Mouse (Mus musculus) lung, postnatal 36 days (tissue): ENCODE measurements around the gene Armc6.
A peak's percentile ranks its signal among the peaks of the same experiment; 100 is the strongest.

ENCODE experiments used
- DNase-seq: peaks from one replicate; pipeline ENCODE4 v3.0.0; 2022; ENCODE audit warnings: mixed read lengths

Gene Armc6

GRCm38 (mm10) chr8:70227997-70228396 lies 6.3 kb downstream of the Armc6 start:
- no peak for DNase-seq

DNA sequence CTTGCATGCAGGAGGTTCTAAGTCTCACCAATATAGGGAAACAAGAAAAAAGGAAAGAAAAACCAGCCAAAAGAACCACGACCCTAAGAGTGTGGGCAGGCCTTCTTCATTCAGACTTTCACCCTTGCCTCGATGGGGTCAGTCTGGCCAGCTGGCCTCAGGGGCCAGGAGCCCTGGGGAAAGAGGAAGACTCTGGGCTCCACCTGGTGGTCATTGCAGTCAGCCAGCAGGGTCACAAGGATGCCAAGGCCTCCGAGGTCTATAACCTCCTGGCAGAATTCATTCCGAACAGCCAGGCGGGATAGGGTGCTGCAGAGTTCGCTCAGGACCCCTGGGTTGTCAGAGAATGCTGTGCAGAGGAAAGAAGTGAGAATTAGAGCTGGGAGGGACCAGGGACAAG lies 10.9 kb downstream of the Armc6 start:
- DNase-seq, result peak; percentile 73

DNA sequence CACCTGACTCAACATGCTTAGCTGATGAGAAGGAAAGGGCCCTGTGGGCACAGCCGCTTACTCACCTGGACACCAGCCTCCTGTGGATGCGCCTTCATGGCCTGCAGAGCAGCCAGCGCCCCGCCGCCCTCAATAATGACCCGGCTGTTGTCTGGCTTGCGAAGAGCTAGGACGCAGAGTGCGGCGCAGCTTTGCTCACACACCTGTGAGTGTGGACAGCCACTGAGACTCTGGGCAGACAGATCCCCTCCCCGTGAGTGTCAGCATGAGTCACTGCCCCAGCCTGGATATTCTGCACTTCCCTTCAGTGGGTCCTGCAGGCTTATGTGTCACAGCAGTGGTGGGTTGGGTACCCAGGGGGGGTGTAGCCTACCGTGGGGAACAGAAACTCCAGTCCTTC lies 12.2 kb downstream of the Armc6 start:
- no peak for DNase-seq

DNA sequence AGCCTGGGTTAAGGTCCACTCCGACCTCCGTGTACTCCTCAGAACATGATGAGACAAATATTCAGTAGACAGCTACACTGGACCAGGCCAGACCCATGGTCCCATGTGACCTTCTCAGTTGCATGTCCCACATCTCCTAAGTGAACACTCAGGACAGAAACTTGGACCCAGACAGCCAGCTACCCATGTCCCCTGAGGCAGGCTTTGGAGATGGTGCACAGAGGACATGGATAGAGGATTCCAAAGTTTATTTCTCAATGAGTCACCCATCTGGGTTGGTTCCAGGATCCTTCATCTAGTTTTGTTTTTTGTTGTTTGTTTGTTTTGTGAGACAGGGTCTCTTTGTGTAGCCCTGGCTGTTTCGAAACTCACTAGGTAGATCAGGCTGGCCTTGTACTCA lies 13.4 kb downstream of the Armc6 start:
- DNase-seq, result no peak

- no peak for DNase-seq
Observed at GRCm38 (mm10) chr8:70220236-70220840, 13.9 kb downstream of the Armc6 start.

DNA sequence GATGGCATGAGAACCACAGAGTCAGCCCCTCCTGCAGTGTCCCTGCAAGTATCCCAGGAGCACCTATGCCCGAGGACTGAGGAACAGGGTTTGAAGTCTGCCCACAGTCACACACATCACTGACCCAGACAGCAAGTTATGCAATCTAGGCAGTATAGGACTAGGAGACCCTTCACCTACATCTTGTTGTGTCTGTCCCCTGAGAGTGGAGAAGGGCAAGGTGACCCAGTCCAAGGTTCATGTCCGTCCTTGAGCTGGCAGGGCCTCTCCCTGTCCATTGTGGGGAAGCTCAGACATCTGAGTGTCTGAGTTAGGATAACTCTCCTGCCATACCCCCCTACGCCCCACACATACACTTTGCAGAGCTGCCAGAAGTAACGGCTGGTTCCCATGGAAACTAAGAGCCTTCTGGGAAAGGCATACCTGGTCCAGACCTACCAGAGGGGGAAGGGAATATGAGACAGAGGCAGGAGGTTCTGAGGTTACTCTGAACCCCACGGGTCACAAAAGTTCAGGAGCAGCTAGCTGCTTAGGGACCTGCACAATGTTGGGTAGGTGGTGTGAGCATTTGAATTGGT lies 15.1 kb downstream of the Armc6 start:
- DNase-seq, result no peak

GRCm38 (mm10) chr8:70217441-70217840 lies 16.8 kb downstream of the Armc6 start:
- no peak for DNase-seq

- DNase-seq, result peak; percentile 78
Observed at GRCm38 (mm10) chr8:70216566-70216965, 17.7 kb downstream of the Armc6 start.

DNA sequence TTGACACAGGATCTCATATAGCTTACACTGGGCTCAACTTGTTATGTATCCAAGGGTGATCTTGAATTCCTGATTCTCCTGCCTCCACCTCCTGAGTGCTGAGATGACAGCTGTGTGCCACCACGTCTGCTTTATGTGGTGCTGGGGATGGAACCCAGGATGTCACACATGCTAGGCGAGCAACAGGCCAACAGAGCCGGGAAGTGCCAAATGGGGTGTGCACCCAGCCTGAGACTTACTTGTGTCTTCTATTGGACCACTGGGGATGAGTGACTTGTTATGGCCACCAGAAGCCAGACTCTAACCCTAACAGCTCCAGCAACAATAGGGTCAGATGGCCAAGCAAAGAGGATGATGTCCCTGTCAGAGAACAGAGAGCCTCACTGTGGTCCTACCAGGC lies 18.1 kb downstream of the Armc6 start:
- DNase-seq, result peak; percentile 45

GRCm38 (mm10) chr8:70215092-70215491 lies 19.2 kb downstream of the Armc6 start:
- DNase-seq, result no peak

DNA sequence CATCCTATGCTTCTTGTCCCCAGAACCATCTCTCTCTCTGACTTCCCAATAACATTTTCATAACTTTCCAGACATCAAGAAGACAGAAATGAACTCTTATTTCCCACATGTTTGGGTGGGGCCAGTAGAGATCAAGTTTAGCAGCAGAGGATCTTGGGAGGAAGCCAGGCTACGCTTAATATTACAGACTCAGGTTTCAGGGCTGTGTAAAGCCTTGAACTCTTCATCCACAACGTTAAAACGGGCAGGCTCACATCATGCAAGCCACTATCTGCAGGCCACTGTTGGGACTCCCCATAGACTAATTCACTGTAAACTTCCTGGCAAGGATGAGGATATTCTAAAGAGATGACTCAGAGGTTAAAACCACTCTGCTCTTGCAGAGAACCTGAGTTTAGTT lies 19.9 kb downstream of the Armc6 start:
- DNase-seq, result no peak

DNA sequence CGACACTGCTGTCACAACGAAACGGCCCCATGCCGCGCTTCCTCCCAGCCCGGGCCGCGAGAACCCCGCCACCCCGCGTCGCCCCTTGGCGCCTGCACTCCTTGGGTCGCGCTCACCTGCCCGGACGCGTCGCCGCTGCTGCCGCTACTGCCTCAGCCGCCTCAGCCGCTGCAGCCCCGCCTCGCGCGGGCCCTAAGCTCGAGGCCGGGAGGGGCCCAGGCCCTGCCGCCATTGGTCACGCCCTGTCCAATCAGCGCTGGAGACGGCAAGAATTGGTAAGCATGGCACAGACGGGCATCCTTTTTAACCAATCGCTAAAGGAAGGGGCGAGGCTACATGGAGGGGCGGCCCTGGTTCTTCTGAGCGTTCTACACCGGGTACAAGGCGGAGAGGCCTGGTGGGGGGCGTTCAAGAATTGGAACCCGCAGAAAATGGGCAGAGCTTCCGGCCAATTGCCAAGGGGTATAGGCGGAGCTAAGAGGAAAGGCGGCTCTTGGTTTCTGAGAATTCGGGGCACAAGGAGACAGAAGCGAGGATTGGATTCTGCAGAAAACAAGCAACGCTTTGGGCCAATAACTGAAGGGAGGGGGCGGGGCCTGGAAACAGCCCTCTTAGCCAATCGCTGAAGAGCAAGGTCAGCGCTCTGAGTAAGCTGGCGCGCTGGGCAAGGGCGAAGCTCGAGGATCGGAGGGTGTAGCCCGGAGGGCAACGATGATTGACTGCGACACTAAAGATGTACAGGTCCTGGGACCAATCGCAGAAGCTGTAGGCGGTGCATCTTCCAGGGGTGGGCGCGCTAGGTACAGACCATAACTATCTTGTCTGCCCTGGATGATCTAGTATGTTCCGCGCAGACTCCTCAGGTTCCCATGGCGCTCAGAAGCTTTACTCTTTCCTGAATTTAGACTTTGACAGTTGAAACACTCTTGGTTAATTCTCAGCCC lies 21.9 kb downstream of the Armc6 start, which contains the start of gene Slc25a42:
TSS of gene Slc25a42 (minus strand) at position 194 of the 944 bp plus-strand sequence.
- peak; percentile 99 for DNase-seq

DNA sequence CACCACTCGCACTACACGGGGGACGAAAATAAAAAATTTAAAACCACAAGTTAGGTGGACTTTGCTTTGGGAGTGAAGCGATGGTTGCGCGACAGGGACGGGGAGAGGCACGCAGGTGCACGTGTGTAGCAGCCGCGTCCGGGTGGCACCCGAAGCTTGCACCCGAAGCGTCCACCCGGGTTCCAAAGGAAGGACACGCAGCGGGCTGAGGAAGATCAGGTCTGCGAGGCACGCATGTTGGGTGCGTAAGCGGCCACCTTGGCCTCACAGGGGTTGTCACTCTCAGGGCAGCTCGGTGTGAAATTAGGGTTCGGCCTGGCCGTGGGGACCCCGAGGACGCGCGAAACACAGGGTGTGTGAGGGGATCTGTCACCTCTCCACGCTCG lies 22.5 kb downstream of the Armc6 start:
- DNase-seq, result peak; percentile 26

GRCm38 (mm10) chr8:70211275-70211674 lies 23.0 kb downstream of the Armc6 start:
- DNase-seq, result no peak

DNA sequence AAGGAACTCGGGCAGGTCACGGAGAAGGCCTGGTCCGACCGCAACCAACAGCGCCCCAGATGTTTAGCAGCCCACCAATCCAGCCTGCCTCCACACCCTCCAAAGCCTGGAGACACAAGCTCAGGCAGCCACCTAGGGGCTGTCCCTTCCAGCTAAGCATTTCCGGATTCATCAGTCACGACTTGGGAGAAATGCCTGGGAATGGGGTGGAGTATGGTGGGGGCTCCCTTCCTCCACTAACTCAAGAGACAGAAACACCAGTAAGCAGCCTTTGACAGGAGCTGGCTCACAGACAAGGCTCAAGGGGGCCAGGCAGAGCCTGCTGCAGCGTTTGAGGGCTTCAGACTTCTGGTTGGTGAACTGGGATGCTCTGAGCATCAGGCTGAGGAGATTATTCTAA lies 23.7 kb downstream of the Armc6 start:
- DNase-seq, result no peak

DNA sequence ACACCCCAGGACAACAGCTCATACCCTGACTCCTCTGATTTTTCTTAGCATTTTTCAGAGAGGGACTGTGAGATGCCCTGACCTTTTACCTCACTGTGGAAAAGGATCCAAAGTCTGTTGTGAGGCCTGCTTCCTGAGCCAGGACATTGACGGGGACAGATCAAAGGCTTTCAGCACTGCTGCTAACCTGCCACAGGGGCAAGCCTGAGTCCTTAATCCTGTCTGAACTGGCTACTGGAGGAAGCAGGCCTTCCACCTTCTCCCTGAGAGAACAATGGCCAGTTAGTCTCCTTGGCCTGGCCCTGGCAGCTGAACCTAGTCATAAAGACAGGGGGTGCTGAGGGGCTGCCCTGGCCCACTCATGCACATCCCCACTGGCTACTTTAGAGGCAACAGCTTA lies 26.1 kb downstream of the Armc6 start:
- DNase-seq, result no peak

- no peak for DNase-seq
Observed at GRCm38 (mm10) chr8:70204757-70205156, 29.5 kb downstream of the Armc6 start.

GRCm38 (mm10) chr8:70203072-70203471 lies 31.2 kb downstream of the Armc6 start:
- DNase-seq, result no peak

- DNase-seq, result no peak
Observed at GRCm38 (mm10) chr8:70201417-70201816, 32.8 kb downstream of the Armc6 start.

DNA sequence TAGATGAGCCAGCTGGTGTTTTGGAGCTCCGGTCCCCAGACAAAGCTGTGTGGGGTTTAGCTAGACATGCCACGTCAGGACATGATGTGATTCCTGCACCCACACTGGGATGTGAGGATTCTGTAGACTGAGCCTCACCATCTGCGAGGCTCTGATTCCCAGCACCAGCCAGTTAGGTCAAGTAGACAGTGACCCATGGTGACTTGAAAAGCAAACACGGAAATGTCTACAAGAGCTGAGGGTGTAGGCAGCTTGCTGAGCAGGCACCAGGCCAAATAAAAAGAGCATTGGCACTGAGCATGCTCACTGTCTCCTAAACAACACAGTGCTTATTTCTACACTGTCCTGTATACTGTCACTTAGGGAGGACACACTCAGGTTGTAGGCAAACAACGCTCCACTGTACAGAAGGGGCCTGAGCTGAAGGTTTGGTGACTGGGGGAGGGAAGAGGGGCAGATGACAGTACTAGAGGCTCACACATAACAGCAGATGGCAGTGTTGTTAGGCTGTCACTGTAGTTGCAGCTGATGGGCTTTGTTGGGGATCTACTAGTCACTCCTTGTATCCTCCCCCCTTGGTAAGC lies 34.1 kb downstream of the Armc6 start:
- peak; percentile 77 for DNase-seq

DNA sequence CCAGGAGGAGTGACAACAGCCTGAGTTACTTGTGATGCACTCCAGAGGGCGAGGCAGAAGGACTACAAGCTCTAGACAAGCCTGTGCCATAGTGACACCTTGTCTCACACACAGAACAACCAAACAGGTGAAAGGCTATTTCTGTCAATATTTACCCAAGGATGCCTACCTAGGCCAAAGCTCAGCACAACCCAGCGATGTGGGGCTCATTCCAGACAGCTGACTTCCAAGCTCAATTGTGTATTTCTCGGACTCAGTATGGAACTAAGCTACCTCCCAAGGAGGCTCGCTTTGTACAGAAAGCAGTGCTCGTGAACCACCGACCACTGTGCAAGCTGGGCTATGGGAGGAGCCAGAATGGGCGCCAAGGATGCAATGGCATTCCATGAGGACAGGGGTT lies 36.7 kb downstream of the Armc6 start:
- no peak for DNase-seq

GRCm38 (mm10) chr8:70195762-70196161 lies 38.5 kb downstream of the Armc6 start:
- DNase-seq, result no peak

DNA sequence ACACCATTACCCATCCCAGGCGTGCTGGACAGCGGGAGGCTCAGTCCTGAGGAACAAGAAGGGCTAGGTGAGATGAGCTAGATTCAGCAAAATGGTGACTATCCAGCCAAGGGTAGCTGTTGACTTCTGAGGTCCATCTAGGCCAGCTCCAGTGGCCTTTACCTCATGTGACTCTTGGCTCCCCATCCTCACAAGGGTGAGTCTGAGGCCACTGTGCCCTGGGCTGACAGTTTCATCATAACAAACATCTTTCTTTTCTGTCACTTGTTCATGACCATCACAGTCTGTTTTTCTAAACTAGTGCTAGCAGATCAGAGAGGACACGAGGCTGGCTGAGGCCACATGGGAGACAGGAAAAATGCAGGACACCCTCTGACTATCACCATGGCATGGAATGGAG lies 40.1 kb downstream of the Armc6 start:
- DNase-seq, result peak; percentile 36

DNA sequence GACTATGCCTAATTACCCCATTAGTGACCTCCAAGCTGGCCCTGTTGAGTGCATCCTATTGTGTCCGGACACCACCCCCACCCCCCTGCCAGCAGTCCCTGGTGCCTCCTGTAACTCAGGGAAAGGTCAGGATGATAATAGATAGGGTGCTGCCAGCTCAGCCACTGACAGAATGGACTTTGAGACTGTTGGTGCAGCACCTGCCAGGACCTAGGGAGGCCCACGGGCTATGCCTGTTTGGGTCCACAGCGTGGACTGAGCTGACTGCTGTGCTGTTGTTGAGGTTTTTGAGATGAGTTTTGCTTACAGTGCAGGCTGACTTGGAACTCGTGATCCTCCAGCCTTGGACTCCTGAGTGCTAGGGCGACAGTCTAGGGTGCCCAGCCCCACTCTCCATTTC lies 41.0 kb downstream of the Armc6 start:
- DNase-seq, result no peak
